Mouse (Mus musculus) v-Abl transformed pro-B cells (cell line): ENCODE results near the gene Ahcy.
"Not testable (repeated sequence)": the region's sequence is repeated elsewhere in the genome, so short reads cannot be mapped to it uniquely, and the experiment has no call there.

ENCODE experiments used
- in situ Hi-C, 2 experiments: fragments of 400-800 bp; cut with MboI; formaldehyde crosslinking; loops; one replicate each; pipeline ENCODE4 v1.15.1; 2025; ENCODE audit not compliant: unreplicated experiment in 2 of 2

Ahcy gene

DNA sequence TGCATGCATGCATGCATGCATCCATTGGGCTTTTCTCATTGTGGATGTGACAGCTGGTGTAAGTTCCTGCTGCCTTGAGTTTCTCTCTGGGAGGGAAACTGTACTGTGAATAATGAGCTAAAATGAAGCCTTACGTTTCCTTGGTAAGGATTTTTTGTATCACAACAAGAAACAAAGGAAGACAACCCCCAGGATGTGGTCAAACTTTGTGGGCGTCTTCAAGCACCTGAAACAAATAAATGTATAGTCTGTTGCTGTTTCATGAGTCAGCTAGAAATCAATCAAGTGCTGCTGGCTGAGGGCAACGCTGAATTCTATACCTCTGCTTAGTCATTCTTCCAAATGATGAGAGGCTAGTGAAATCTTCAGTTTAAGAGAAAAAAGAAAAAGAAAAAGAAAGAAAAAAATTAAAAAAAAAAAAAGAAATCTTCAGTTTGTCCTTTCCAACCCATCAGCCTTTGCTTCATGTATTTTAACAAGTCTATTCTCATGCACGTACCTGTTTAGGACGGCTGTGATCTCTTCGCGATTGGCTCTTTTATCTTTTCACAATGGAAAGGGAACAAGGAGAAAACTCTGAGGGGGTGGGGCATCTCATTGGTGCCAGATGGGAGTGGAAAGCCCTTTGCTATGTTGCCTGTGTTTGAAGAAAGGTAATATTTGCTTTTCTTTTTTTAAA lies 5.3 kb upstream of the Ahcy start:
- in situ Hi-C loops: loop anchor here (5.0 to 10.0 kb wide), 5 partner anchors 93 to 515 kb away; partner anchors contain the start of genes Gss (in 1 of the 2) and Trp53inp2 (in 1 of the 2)

- in situ Hi-C loops: loop anchor here in 1 of 2 experiments (10.0 kb wide), 1 partner anchor 519 kb away; the partner anchor contains the start of gene Gss
Measured at GRCm38 (mm10) chr2:155075649-155076048, 1.4 kb upstream of the Ahcy start.

- in situ Hi-C loops: loop anchor here in 1 of 2 experiments (10.0 kb wide), 1 partner anchor 520 kb away; the partner anchor contains the start of gene Gss
Measured at GRCm38 (mm10) chr2:155074766-155075330, 551 bp upstream of the Ahcy start.

- in situ Hi-C loops: loop anchor here in 1 of 2 experiments (10.0 kb wide), 1 partner anchor 521 kb away; the partner anchor contains the start of gene Gss
Measured at GRCm38 (mm10) chr2:155073347-155073746, 950 bp downstream of the Ahcy start.

- in situ Hi-C loops: loop anchor here in 1 of 2 experiments (10.0 kb wide), 1 partner anchor 522 kb away; the partner anchor contains the start of gene Gss
Measured at GRCm38 (mm10) chr2:155072353-155073145, 1.7 kb downstream of the Ahcy start.

- in situ Hi-C loops: loop anchor here in 1 of 2 experiments (10.0 kb wide), 1 partner anchor 524 kb away; the partner anchor contains the start of gene Gss
Measured at GRCm38 (mm10) chr2:155071027-155071426, 3.3 kb downstream of the Ahcy start.

- in situ Hi-C loops: no loop called here
Measured at GRCm38 (mm10) chr2:155057361-155057760, 16.9 kb downstream of the Ahcy start.

- in situ Hi-C loops: no loop called here
Measured at GRCm38 (mm10) chr2:155056076-155056578, 18.2 kb downstream of the Ahcy start.

DNA sequence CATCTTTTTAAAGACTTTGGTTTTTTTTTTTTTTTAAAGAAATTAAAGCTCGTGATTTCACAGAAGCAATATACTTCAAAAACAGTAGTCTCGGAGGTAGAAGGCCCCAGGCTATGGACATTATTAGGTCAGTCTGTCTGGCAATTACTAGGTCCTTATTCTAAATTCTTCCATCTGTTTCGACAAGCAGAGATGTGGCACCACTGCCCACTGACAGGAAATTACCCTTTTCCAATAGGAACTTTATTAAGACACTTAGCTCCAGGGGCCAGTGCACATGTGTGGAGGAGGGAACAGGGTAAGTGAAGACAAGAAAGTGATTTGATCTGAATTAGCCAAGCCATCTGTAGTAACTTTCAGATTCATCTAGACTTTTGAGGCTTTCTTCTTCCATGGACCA lies 19.6 kb downstream of the Ahcy start:
- in situ Hi-C loops: no loop called here

DNA sequence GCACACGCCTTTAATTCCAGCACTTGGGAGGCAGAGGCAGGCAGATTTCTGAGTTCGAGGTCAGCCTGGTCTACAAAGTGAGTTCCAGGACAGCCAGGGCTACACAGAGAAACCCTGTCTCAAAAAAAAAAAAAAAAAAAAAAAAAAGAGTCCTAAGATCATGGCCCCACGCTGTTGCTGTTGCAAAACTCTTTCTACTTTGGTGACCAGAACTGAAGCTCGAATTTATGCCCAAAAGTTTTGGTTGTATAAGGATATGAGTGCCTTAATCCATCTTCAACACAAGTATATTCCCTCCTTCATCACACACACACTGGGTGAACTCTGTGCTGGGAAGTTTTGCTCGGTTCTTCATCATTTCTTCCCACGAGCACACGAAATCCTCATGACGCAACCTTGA lies 20.8 kb downstream of the Ahcy start:
- in situ Hi-C loops: not testable (repeated sequence)

GRCm38 (mm10) chr2:155052681-155053080 lies 21.6 kb downstream of the Ahcy start:
- in situ Hi-C loops: no loop called here

GRCm38 (mm10) chr2:155051622-155052351 lies 22.5 kb downstream of the Ahcy start:
- in situ Hi-C loops: no loop called here

- in situ Hi-C loops: no loop called here
Measured at GRCm38 (mm10) chr2:155050504-155051236, 23.6 kb downstream of the Ahcy start.

GRCm38 (mm10) chr2:155050108-155050503 lies 24.2 kb downstream of the Ahcy start:
- in situ Hi-C loops: no loop called here

GRCm38 (mm10) chr2:155047452-155048178 lies 26.7 kb downstream of the Ahcy start:
- in situ Hi-C loops: no loop called here

DNA sequence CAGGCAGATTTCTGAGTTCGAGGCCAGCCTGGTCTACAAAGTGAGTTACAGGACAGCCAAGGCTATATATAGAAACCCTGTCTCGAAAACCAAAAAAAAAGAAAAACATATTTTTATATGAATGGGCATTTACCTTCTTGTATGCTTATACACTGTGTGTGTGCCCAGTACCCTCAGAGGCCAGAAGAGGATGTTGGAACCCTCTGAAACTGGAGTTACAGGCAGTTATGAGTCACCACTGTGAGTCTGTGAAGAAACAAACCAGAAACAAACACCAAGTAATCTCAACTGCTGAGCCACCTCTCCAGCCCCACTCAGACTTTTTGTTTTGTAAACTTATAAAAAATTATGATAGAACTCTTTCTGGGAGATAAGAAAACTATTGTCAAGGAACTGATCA lies 27.5 kb downstream of the Ahcy start:
- in situ Hi-C loops: no loop called here

DNA sequence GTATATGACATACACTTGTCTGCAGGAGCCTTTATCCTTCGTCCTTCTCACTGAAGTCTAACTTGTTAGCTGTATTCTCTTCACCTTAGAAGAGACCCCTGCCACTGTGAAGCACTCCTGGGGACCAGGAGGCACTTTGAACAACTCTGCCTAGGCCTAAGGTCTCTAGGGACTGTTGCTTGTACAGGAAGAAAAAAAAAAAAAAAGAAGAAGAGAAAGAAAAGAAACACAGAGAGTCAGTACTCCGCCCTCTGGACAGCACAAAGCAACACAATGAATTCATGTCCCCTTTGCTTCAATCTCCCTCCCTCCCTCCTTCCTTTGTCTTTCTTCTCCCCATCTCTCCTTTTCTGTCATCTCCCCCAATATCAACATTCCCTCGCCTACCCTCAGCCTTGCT lies 29.2 kb downstream of the Ahcy start:
- in situ Hi-C loops: no loop called here

DNA sequence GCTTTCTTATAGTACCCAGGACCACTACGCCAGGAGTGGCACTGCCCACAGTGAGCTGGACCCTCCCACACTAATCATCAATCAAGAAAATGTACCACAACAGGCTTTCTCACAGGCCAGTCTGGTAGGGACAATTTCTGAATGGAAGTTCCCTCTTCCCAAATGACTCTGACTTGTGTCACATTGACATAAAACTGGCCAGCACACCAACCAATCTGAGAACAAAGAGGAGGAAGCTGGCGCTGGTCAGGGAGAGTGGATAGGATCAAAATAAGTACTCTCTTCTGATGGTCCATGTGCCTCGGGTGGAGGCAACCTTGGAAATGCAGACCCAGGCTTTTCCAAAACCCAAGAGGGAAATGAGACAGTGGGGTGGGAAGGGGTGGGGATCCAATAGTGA lies 29.8 kb downstream of the Ahcy start:
- in situ Hi-C loops: no loop called here

DNA sequence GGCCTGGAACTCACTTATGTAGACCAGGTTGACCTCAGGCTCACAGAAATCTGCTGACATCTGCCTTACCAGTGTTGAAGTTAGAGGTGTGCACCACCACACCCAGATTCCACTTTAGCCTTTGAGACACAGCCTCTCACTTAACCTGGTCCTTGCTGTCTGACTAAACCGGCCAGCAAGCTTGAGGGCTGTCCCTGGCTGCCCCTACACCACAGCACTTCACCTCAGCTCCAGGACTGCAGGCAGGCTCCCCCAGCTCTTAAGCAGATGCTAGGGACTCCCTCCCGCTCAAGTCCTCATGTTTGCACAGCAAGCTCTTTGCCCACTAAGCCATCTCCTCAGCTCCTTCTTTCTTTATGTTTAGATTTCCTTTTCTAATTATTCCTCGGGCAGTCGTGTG lies 34.3 kb downstream of the Ahcy start:
- in situ Hi-C loops: no loop called here
